Mouse (Mus musculus): ENCODE data around the gene Myrfl. TPM values are rescaled to one million over a fixed set of nuclear protein-coding genes. Genes with fewer than 3 reads are reported as not detected.

The Myrfl gene
- polyA plus RNA-seq, 1 experiment from 2014 or later = 0.23 TPM

DNA sequence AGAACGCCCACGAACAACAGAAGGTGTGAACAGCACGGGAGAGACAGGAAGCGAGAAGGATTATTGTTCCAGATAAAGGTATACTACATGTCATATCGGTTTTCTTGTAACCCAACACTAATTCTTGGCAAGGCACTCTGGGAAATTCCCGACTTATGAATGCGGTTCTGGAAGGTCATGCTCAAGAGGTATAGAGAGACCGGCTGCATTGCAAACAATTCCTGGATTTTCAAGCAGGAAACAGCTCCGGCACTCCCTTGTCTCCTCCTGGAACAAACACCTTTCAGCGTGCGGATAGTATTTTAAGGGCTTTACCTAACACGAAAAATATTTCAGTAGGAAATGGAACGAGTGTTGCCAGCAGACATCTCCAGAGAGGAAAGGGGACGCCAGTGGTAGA is 145.8 kb downstream of the Myrfl start:
- Histone ChIP-seq H3K4me3 (ENCODE audit: low read depth, low read length) (no peak overlapping the region), H3K27me3 (ENCODE audit: control insufficient read depth, insufficient read depth, low read length) (no peaks in the 10 kb centered on the region), H3K36me3 (ENCODE audit: control insufficient read depth, insufficient read depth, low read length) (no peaks in the 10 kb centered on the region), H3K27ac (ENCODE audit: low read depth, low read length) (no peak overlapping the region), H3K4me2 (peak overlapping the region; percentile 20), H3K4me1 (ENCODE audit: control insufficient read depth, insufficient read depth, low read length) (peaks cover 16% of the 10 kb centered on the region), H3K9ac (ENCODE audit: low read depth, low read length) (no peak overlapping the region), H3K9me3 (replicated peaks; ENCODE audit: control insufficient read depth, low read length) (no peaks in the 10 kb centered on the region)
- ATAC-seq (replicated peaks; ENCODE audit: insufficient number of reproducible peaks, low FRiP score, low TSS enrichment) = 0 out of 2 replicates have a peak, but pooled peaks have one; percentile 22
- 33% methylated on average over 14 of the region's 14 CpGs for WGBS (ENCODE audit: insufficient replicate concordance)

DNA sequence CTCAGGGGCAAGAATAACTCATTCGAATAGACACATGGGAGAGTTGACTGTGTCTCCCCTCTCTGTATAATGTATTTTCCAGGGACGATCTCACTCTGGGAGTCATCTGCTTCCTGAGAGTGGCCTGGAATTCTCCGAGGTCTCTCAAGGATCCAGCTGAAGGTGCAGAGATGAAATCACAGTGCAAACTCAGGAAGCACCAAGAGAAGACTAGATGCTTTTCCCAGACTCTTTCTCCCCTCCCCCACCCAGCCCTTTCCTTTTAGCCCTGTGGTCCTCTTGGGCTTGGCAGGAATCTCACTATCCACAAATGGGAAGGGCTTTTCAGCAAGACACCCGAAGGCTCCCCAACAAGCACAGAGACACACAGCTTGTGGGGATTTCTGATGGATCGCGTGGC is 146.7 kb downstream of the Myrfl start:
- no peaks in the 10 kb centered on the region for H3K27me3 ChIP-seq (ENCODE audit: control insufficient read depth, insufficient read depth, low read length)
- H3K4me2 ChIP-seq = no peak overlapping the region
- H3K9ac ChIP-seq (ENCODE audit: low read depth, low read length) = no peak overlapping the region
- H3K27ac ChIP-seq (ENCODE audit: low read depth, low read length) = no peak overlapping the region
- no peak overlapping the region for H3K4me3 ChIP-seq (ENCODE audit: low read depth, low read length)
- no peaks in the 10 kb centered on the region for H3K36me3 ChIP-seq (ENCODE audit: control insufficient read depth, insufficient read depth, low read length)
- peaks cover 14% of the 10 kb centered on the region for H3K4me1 ChIP-seq (ENCODE audit: control insufficient read depth, insufficient read depth, low read length)
- no peaks in the 10 kb centered on the region for H3K9me3 ChIP-seq (replicated peaks; ENCODE audit: control insufficient read depth, low read length)
- no peak for ATAC-seq (replicated peaks; ENCODE audit: insufficient number of reproducible peaks, low FRiP score, low TSS enrichment)
- WGBS (ENCODE audit: insufficient replicate concordance) = 56% methylated on average over 6 of the region's 6 CpGs

- WGBS (ENCODE audit: insufficient replicate concordance) = 86% methylated on average over 4 of the region's 4 CpGs
- Histone ChIP-seq H3K9me3 (replicated peaks; ENCODE audit: control insufficient read depth, low read length) (no peaks in the 10 kb centered on the region), H3K4me3 (ENCODE audit: low read depth, low read length) (no peak overlapping the region), H3K4me2 (no peak overlapping the region), H3K27me3 (ENCODE audit: control insufficient read depth, insufficient read depth, low read length) (no peaks in the 10 kb centered on the region), H3K4me1 (ENCODE audit: control insufficient read depth, insufficient read depth, low read length) (peaks cover 14% of the 10 kb centered on the region), H3K27ac (ENCODE audit: low read depth, low read length) (no peak overlapping the region), H3K36me3 (ENCODE audit: control insufficient read depth, insufficient read depth, low read length) (no peaks in the 10 kb centered on the region), H3K9ac (ENCODE audit: low read depth, low read length) (no peak overlapping the region)
- ATAC-seq (replicated peaks; ENCODE audit: insufficient number of reproducible peaks, low FRiP score, low TSS enrichment) = no peak
Observed at GRCm38 (mm10) chr10:116748681-116749080, 148.0 kb downstream of the Myrfl start.

DNA sequence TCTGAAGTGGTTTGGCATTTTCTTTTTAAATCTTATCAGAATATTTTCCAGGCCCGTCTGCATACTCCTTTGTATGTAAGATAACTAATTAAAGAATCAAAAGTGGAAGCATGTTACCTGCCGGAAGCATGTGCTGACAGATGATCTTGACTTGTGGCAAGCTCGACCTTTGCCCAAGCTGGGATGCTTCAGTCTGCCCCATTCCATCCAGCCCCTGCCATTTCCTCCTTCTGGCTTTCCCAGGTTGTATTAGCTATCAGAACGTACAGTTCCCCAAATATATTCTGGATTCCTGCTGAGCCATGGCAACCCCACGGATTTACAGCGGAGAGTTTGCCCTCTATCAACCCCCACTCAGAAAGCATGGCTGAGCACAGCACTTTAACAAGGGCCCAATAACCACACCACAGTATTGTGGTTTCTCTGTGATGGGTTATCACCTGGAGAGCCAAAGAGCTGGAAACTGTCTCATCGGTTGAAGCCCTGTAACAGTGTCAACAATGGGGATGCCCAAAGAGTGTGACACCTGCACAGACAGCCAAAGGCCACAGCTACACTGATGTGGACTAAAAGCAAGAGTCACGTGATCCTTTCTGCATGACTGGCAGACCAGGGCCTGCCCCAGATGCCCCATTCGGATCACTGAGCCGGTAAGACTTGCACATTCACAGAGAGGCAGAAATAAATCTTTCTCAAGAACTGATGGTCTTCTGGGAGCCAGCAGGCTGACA is 150.3 kb downstream of the Myrfl start:
- no peak for ATAC-seq (replicated peaks; ENCODE audit: insufficient number of reproducible peaks, low FRiP score, low TSS enrichment)
- Histone ChIP-seq H3K9ac (ENCODE audit: low read depth, low read length) (no peak overlapping the region), H3K4me2 (no peak overlapping the region), H3K27ac (ENCODE audit: low read depth, low read length) (no peak overlapping the region), H3K4me1 (ENCODE audit: control insufficient read depth, insufficient read depth, low read length) (peaks cover 14% of the 10 kb centered on the region), H3K27me3 (ENCODE audit: control insufficient read depth, insufficient read depth, low read length) (no peaks in the 10 kb centered on the region), H3K4me3 (ENCODE audit: low read depth, low read length) (no peak overlapping the region), H3K9me3 (replicated peaks; ENCODE audit: control insufficient read depth, low read length) (no peaks in the 10 kb centered on the region), H3K36me3 (ENCODE audit: control insufficient read depth, insufficient read depth, low read length) (no peaks in the 10 kb centered on the region)
- 63% methylated on average over 10 of the region's 10 CpGs for WGBS (ENCODE audit: insufficient replicate concordance)

GRCm38 (mm10) chr10:116742696-116743095 is 154.0 kb downstream of the Myrfl start:
- Histone ChIP-seq H3K4me1 (ENCODE audit: control insufficient read depth, insufficient read depth, low read length) (peaks cover 11% of the 10 kb centered on the region), H3K36me3 (ENCODE audit: control insufficient read depth, insufficient read depth, low read length) (no peaks in the 10 kb centered on the region), H3K4me2 (no peak overlapping the region), H3K27ac (ENCODE audit: low read depth, low read length) (no peak overlapping the region), H3K27me3 (ENCODE audit: control insufficient read depth, insufficient read depth, low read length) (no peaks in the 10 kb centered on the region), H3K9me3 (replicated peaks; ENCODE audit: control insufficient read depth, low read length) (no peaks in the 10 kb centered on the region), H3K4me3 (ENCODE audit: low read depth, low read length) (no peak overlapping the region), H3K9ac (ENCODE audit: low read depth, low read length) (no peak overlapping the region)
- ATAC-seq (replicated peaks; ENCODE audit: insufficient number of reproducible peaks, low FRiP score, low TSS enrichment) = no peak
- 78% methylated on average over 2 of the region's 2 CpGs for WGBS (ENCODE audit: insufficient replicate concordance)

DNA sequence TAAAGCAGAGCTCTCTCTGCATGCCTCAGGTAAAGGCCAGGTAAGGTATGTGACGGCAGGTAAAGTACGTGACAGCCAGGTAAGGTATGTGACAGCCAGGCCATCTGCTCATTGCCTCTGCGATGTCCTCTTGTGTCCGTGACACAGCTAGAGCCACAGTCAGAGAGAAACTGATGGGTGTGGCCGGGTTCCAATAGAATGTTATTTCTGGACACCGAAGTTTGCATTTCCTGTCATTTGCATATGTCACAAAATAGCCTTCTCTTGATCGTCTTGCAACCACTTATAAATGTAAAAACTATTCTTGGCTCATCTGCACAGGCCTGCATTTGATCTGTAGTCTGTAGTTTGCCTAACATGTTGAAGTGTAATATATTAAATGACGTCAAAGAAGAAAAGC is 154.5 kb downstream of the Myrfl start:
- Histone ChIP-seq H3K27me3 (ENCODE audit: control insufficient read depth, insufficient read depth, low read length) (no peaks in the 10 kb centered on the region), H3K4me2 (no peak overlapping the region), H3K4me3 (ENCODE audit: low read depth, low read length) (no peak overlapping the region), H3K9me3 (replicated peaks; ENCODE audit: control insufficient read depth, low read length) (no peaks in the 10 kb centered on the region), H3K9ac (ENCODE audit: low read depth, low read length) (no peak overlapping the region), H3K36me3 (ENCODE audit: control insufficient read depth, insufficient read depth, low read length) (no peaks in the 10 kb centered on the region), H3K27ac (ENCODE audit: low read depth, low read length) (no peak overlapping the region), H3K4me1 (ENCODE audit: control insufficient read depth, insufficient read depth, low read length) (peaks cover 11% of the 10 kb centered on the region)
- no peak for ATAC-seq (replicated peaks; ENCODE audit: insufficient number of reproducible peaks, low FRiP score, low TSS enrichment)
- WGBS (ENCODE audit: insufficient replicate concordance) = 87% methylated on average over 8 of the region's 8 CpGs

DNA sequence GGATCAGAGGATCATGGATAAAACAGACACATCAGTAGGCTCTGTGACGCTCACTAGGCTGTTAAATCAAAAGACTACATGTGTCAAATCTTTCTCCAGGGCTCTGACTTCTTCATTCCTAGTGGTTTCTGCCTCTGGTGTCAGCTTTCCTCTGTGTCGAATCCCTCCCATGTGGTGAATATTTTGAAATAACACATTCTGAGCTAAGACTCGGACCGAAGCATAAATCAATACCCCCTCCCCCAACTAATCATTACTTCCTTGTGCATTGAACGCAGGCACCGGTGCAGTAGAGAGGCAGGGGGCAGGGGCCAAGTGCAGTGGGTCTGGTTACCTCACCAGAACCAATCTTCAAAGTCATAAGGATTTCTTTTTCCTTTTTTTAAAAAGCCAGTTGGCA is 155.4 kb downstream of the Myrfl start:
- ATAC-seq (replicated peaks; ENCODE audit: insufficient number of reproducible peaks, low FRiP score, low TSS enrichment) = no peak
- no peak overlapping the region for H3K27ac ChIP-seq (ENCODE audit: low read depth, low read length)
- H3K9me3 ChIP-seq (replicated peaks; ENCODE audit: control insufficient read depth, low read length) = no peaks in the 10 kb centered on the region
- no peaks in the 10 kb centered on the region for H3K36me3 ChIP-seq (ENCODE audit: control insufficient read depth, insufficient read depth, low read length)
- 82% methylated on average over 6 of the region's 6 CpGs for WGBS (ENCODE audit: insufficient replicate concordance)
- no peaks in the 10 kb centered on the region for H3K27me3 ChIP-seq (ENCODE audit: control insufficient read depth, insufficient read depth, low read length)
- H3K4me3 ChIP-seq (ENCODE audit: low read depth, low read length) = no peak overlapping the region
- H3K4me1 ChIP-seq (ENCODE audit: control insufficient read depth, insufficient read depth, low read length) = peaks cover 4% of the 10 kb centered on the region
- H3K9ac ChIP-seq (ENCODE audit: low read depth, low read length) = no peak overlapping the region
- H3K4me2 ChIP-seq = no peak overlapping the region

- no peak; the same call in 1 of the 2 replicates for ATAC-seq (replicated peaks; ENCODE audit: insufficient number of reproducible peaks, low FRiP score, low TSS enrichment)
- Histone ChIP-seq H3K9me3 (replicated peaks; ENCODE audit: control insufficient read depth, low read length) (no peaks in the 10 kb centered on the region), H3K27ac (ENCODE audit: low read depth, low read length) (no peak overlapping the region), H3K4me2 (no peak overlapping the region), H3K4me3 (ENCODE audit: low read depth, low read length) (no peak overlapping the region), H3K4me1 (ENCODE audit: control insufficient read depth, insufficient read depth, low read length) (peaks cover 4% of the 10 kb centered on the region; the same call in 1 of the 2 replicates), H3K36me3 (ENCODE audit: control insufficient read depth, insufficient read depth, low read length) (no peaks in the 10 kb centered on the region), H3K27me3 (ENCODE audit: control insufficient read depth, insufficient read depth, low read length) (no peaks in the 10 kb centered on the region), H3K9ac (ENCODE audit: low read depth, low read length) (no peak overlapping the region)
- 56% methylated on average over 7 of the region's 7 CpGs for WGBS (ENCODE audit: insufficient replicate concordance)
Observed at GRCm38 (mm10) chr10:116740073-116740472, 156.6 kb downstream of the Myrfl start.

- no peak for ATAC-seq (replicated peaks; ENCODE audit: insufficient number of reproducible peaks, low FRiP score, low TSS enrichment)
- Histone ChIP-seq H3K4me3 (ENCODE audit: low read depth, low read length) (no peak overlapping the region), H3K4me1 (ENCODE audit: control insufficient read depth, insufficient read depth, low read length) (peaks cover 4% of the 10 kb centered on the region; the same call in 1 of the 2 replicates), H3K27me3 (ENCODE audit: control insufficient read depth, insufficient read depth, low read length) (no peaks in the 10 kb centered on the region), H3K36me3 (ENCODE audit: control insufficient read depth, insufficient read depth, low read length) (no peaks in the 10 kb centered on the region), H3K9me3 (replicated peaks; ENCODE audit: control insufficient read depth, low read length) (no peaks in the 10 kb centered on the region), H3K9ac (ENCODE audit: low read depth, low read length) (no peak overlapping the region), H3K4me2 (no peak overlapping the region), H3K27ac (ENCODE audit: low read depth, low read length) (no peak overlapping the region)
- WGBS (ENCODE audit: insufficient replicate concordance) = 86% methylated on average over 8 of the region's 8 CpGs
Observed at GRCm38 (mm10) chr10:116738533-116738932, 158.2 kb downstream of the Myrfl start.

Measured in heart, embryonic 11.5 days (tissue).